Mouse (Mus musculus): ENCODE measurements around the gene Ssh2.

Gene Ssh2

GRCm38 (mm10) chr11:77491502-77492291 lies 275.6 kb downstream of the Ssh2 start:
- no peak for DNase-seq (ENCODE audit: low read depth, low spot score)

DNA sequence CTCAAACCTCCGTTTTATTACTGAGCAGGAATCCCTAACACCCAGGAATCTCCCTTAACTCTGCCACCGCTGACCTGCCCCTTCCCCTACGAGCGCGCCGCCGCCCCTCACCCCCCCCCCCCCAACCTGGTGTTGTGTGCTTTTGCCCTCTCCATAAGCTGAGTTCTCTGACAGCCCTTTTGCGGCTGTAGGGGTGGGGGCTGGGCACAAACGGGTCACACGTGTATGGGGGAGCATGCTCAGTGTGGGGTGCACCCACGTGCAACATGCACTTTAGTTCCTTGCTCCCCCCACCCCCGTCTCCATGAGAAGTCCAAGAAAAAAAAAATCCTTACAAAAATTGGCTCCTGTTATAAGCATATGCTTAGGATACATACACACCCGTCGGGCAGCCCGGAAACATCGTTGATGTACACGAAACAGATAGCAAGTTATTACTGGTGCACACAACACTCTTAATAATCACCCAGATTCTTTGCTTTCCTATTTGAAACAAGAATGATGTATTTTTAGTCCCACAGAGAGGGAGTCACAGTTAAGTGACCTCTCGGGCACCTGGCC lies 276.3 kb downstream of the Ssh2 start:
- DNase-seq (ENCODE audit: low read depth, low spot score): no peak

- DNase-seq (ENCODE audit: low read depth, low spot score): peak; percentile 85
These were observed 276.8 kb downstream of the Ssh2 start for GRCm38 (mm10) chr11:77492911-77493332.

GRCm38 (mm10) chr11:77493512-77494343 lies 277.6 kb downstream of the Ssh2 start, which contains the start of gene Git1:
Git1 (plus strand) TSS chr11:77493562.
- DNase-seq (ENCODE audit: low read depth, low spot score): no peak

DNA sequence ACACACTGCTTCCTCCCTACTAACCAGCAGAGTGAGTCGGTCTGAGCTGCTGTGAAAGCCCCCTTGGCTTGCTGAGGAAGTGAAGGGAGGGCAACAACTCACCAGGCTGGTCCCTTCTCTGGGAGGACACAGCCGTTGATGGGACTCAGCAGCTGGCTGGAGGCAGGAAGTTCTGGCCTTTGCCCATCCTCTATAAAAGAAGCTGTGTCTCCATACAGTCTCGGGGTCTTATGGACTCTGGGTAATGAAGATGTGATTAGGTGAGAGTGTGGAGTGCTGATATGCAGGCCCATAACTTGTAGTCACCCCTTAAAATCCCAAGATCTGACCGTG lies 278.2 kb downstream of the Ssh2 start:
- no peak for DNase-seq (ENCODE audit: low read depth, low spot score)

- no peak for DNase-seq (ENCODE audit: low read depth, low spot score)
These were observed 278.7 kb downstream of the Ssh2 start for GRCm38 (mm10) chr11:77494782-77495181.

- no peak for DNase-seq (ENCODE audit: low read depth, low spot score)
These were observed 279.4 kb downstream of the Ssh2 start for GRCm38 (mm10) chr11:77495507-77495906.

- DNase-seq (ENCODE audit: low read depth, low spot score): no peak
These were observed 281.3 kb downstream of the Ssh2 start for GRCm38 (mm10) chr11:77497341-77497756.

GRCm38 (mm10) chr11:77497851-77498250 lies 281.8 kb downstream of the Ssh2 start:
- DNase-seq (ENCODE audit: low read depth, low spot score): no peak

DNA sequence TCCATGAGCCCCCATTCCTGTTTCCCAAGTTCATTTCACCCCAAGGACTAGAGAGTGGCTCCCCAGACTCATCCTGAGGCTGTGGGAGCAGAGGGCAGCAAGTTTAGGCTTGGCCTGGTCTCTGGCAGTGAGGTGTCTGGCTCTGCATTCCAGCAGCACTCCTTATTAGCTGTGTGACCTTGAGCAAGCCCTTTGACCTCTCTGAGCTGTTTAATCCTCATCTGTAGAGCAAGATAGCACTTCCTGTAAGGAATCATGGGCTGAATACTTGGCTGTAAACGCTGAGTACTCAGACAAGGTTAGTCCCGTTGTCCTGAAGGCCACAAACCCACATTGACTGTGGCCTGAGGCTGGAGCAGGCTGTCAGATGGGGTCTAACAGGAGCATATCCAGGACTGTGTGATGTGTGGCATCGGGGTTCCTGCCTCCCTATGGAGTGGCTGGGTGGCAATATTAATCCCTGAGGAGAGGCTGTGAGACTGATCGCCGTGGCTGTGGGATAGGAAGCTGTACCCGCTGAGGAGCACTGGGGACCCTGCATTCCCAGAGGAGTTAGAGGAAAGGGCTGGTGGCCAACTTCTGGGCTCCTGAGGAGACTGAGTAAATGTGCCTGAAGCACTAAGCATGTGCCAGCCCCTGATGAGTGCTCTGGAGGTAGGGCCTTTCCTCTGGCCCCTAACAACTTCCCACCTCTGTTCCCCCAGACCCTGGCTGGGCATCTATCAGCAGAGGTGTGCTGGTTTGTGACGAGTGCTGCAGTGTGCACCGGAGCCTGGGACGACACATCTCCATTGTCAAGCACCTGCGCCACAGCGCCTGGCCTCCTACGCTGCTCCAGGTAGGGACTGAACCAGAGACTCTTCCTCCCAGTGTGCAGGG lies 282.4 kb downstream of the Ssh2 start:
- no peak for DNase-seq (ENCODE audit: low read depth, low spot score)

DNA sequence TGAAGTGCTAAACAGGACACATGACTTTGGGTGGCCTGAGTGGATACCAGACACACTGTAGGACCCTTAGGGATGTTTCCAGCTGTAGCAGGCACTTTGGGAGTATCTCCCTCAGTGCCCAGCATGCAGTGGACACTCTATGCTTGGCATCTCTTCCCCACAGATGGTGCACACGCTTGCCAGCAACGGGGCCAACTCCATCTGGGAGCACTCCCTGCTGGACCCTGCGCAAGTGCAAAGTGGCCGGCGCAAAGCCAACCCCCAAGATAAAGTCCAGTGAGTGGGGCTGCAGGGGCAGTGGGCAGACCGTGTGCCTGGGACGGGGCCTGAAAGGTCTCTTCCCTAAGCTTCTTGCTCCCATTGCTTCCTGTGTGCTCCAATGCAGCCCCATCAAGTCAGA lies 283.3 kb downstream of the Ssh2 start:
- no peak for DNase-seq (ENCODE audit: low read depth, low spot score)

- DNase-seq (ENCODE audit: low read depth, low spot score): no peak
These were observed 284.6 kb downstream of the Ssh2 start for GRCm38 (mm10) chr11:77500361-77501325.

DNA sequence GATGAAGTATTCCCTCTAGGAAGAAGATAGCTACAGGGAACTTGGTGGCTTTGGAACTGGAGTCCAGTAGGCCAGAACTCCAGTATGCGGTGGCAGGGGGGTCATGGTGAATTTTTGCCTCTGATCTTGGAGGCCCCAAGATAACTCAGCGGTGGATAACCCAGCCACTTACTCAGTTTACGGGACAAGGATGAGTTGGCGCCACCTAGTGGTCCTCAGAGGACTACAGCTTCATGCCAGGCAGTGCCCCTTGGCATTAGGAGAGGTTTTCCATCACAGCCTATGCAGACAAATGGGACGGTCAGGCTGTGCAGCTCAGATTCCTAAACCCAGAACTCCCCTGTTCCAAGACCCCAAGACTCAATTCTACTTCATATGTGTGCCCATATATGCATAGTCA lies 285.3 kb downstream of the Ssh2 start:
- no peak for DNase-seq (ENCODE audit: low read depth, low spot score)

DNA sequence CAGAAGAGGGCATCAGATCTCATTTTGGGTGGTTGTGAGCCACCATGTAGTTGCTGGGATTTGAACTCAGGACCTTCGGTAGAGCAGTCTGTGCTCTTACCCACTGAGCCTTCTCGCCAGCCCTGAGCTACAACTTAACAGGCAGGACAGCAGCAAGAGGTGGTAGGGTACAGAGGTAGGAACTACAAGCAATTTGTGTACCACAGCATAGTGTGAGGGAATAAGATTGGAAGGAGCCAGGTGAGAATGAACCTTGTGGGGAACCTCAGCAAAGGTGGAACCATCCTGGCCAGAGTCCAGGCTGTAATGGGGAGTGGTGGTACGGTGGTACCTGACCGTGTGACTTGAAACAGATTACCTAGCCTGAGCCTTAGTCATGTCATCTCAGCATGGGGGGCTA lies 285.9 kb downstream of the Ssh2 start:
- DNase-seq (ENCODE audit: low read depth, low spot score): no peak

GRCm38 (mm10) chr11:77502481-77502880 lies 286.4 kb downstream of the Ssh2 start:
- DNase-seq (ENCODE audit: low read depth, low spot score): no peak

- DNase-seq (ENCODE audit: low read depth, low spot score): no peak
These were observed 287.4 kb downstream of the Ssh2 start for GRCm38 (mm10) chr11:77503511-77503910.

DNA sequence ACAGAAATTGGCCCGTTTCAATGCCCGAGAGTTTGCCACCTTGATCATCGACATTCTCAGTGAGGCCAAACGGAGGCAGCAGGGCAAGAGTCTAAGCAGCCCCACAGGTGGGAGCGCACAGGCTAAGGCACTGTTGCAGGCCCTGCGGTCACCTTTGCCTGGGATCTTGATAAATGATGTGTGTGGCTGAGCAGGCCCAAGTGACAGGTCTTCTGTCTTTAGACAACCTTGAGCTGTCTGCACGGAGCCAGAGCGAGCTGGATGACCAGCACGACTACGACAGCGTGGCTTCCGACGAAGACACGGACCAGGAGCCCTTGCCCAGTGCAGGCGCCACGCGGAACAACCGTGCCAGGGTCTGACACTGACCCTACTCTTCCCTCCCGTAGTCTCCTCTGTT lies 288.3 kb downstream of the Ssh2 start:
- DNase-seq (ENCODE audit: low read depth, low spot score): no peak

DNA sequence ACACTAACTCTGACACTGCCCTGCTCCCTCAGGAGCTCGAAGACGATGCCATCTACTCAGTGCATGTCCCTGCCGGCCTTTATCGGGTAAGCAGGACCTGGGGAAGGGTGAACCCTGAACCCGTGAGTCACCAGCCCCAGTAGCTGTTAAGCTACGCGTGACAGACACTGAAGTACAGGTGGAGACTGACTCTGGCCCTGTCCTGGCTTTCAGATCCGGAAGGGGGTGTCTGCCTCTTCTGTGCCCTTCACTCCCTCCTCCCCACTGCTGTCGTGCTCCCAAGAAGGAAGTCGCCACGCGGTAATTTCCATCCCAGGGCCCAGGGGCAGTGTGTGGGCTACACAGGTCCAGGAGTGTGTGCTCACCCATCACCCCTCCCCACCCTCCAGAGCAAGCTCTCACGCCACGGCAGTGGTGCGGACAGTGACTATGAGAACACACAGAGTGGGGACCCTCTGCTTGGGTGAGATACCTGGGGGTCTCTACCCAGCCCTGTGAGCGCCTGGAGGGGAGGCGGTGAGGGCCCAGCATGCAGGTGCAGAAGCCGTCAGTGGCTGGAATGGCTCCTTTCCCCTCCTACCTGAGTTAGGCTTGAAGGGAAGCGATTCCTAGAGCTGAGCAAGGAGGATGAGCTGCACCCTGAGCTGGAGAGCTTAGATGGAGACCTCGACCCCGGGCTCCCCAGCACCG lies 289.3 kb downstream of the Ssh2 start:
- no peak for DNase-seq (ENCODE audit: low read depth, low spot score)

DNA sequence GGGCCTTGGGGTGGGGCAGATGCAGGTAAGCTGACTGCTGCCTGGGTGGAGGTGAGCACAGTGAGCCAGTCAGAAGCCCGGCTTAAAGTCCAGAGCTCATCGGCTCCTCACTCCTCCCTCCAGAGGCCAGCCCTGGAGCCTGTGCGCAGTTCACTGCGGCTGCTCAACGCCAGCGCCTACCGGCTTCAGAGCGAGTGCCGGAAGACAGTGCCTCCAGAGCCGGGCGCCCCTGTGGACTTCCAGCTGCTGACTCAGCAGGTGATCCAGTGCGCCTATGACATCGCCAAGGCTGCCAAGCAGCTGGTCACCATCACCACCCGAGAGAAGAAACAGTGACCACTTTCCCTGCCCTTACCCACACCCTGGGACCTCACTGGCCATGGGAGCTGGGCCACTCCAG lies 290.2 kb downstream of the Ssh2 start:
- DNase-seq (ENCODE audit: low read depth, low spot score): no peak

- DNase-seq (ENCODE audit: low read depth, low spot score): no peak
These were observed 290.9 kb downstream of the Ssh2 start for GRCm38 (mm10) chr11:77506941-77507340.
